Mouse (Mus musculus) CH12.LX (cell line): Measurements from ENCODE around the gene Os9. TPM values are rescaled to one million over a fixed set of nuclear protein-coding genes. Genes with fewer than 3 reads are reported as not detected.

ENCODE experiments used
- DNase-seq: peaks from one replicate; pipeline ENCODE4 v3.0.0-alpha.2; 2013; ENCODE audit errors: extremely low read depth
- H3K27ac ChIP-seq: 2 replicates; pipeline ENCODE4 v1.5.1; 2012; ENCODE audit warnings: low read depth, mild to moderate bottlenecking, control low read depth, moderate library complexity; ENCODE audit not compliant: insufficient read depth
- H3K27me3 ChIP-seq: replicated peaks from 2 replicates; pipeline ENCODE3; 2012; ENCODE audit warnings: inconsistent platforms
- H3K36me3 ChIP-seq, 2 experiments: replicated peaks in 1 of 2; 2 replicates each; pipeline versions ENCODE3 to v1.6.1; 2012; ENCODE audit warnings: inconsistent platforms in 1 of 2, low read length in 1 of 2, mild to moderate bottlenecking in 1 of 2, mixed read lengths in 1 of 2, moderate library complexity in 1 of 2; ENCODE audit not compliant: control insufficient read depth in 1 of 2, insufficient read depth in 1 of 2
- H3K4me1 ChIP-seq, 2 experiments: 2 replicates each; pipeline ENCODE4 v1.6.1; 2012; ENCODE audit warnings: inconsistent platforms in 1 of 2, moderate library complexity in 1 of 2; ENCODE audit not compliant: insufficient read depth in 2 of 2, control insufficient read depth in 1 of 2
- H3K4me2 ChIP-seq: 2 replicates; pipeline ENCODE4 v1.6.1; 2012; ENCODE audit warnings: low read depth, mild to moderate bottlenecking, control low read depth; ENCODE audit not compliant: poor library complexity, insufficient read depth, severe bottlenecking
- H3K4me3 ChIP-seq, 3 experiments: fragments of 150-350 bp in 1 of 3; sonication (generic) in 1 of 3; replicated peaks in 1 of 3; 2 replicates each; pipeline versions ENCODE3 to v1.5.1; 2011 to 2012; ENCODE audit warnings: low read depth in 2 of 3, low read length in 2 of 3, mild to moderate bottlenecking in 2 of 3, moderate library complexity in 2 of 3, control low read depth in 1 of 3, improper control_type of control experiment in 1 of 3, inconsistent platforms in 1 of 3, mixed read lengths in 1 of 3; ENCODE audit not compliant: poor library complexity in 1 of 3
- H3K79me2 ChIP-seq: replicated peaks from 2 replicates; pipeline ENCODE4 v1.6.1; 2012; ENCODE audit warnings: mild to moderate bottlenecking, moderate library complexity; ENCODE audit not compliant: control insufficient read depth, poor library complexity, insufficient read depth, severe bottlenecking; ENCODE audit errors: extremely low read depth
- H3K9ac ChIP-seq: 2 replicates; pipeline ENCODE4 v1.6.1; 2012; ENCODE audit warnings: low read depth, mild to moderate bottlenecking, control low read depth, moderate library complexity; ENCODE audit not compliant: insufficient read depth
- H3K9me3 ChIP-seq: replicated peaks from 2 replicates; pipeline ENCODE3; 2012; ENCODE audit warnings: low read length, inconsistent platforms, mixed read lengths
- CHD1 ChIP-seq: IDR thresholded peaks from 2 replicates; pipeline ENCODE4 v1.6.1; 2012; ENCODE audit warnings: low read depth, low read length, improper control_type of control experiment, inconsistent platforms
- CHD2 ChIP-seq: IDR thresholded peaks from 2 replicates; pipeline ENCODE4 v1.6.1; 2011; ENCODE audit warnings: low read length, improper control_type of control experiment
- CTCF ChIP-seq, 2 experiments: IDR thresholded peaks in 1 of 2; conservative IDR thresholded peaks in 1 of 2; 2 replicates each; pipeline ENCODE4 v1.5.1; 2011 to 2012; ENCODE audit warnings: low read depth in 2 of 2, low read length in 2 of 2, improper control_type of control experiment in 1 of 2, inconsistent platforms in 1 of 2, mild to moderate bottlenecking in 1 of 2, moderate library complexity in 1 of 2
- EP300 ChIP-seq: IDR thresholded peaks from 2 replicates; pipeline ENCODE4 v1.6.1; 2011; ENCODE audit warnings: low read length, improper control_type of control experiment
- POLR2AphosphoS2 ChIP-seq: IDR thresholded peaks from 2 replicates; pipeline ENCODE4 v1.6.1; 2011; ENCODE audit warnings: low read depth, low read length, improper control_type of control experiment
- TBP ChIP-seq: conservative IDR thresholded peaks from 2 replicates; pipeline ENCODE4 v1.6.1; 2011; ENCODE audit warnings: low read depth, low read length, improper control_type of control experiment
- TCF12 ChIP-seq: IDR thresholded peaks from 2 replicates; pipeline ENCODE4 v1.6.1; 2014; ENCODE audit warnings: low read depth, mild to moderate bottlenecking, inconsistent platforms, low read length, improper control_type of control experiment
- dilution Hi-C: fragments of 300-500 bp; cut with MboI; formaldehyde crosslinking; loops from 2 replicates; pipeline ENCODE4 v1.14.3; 2020; ENCODE audit warnings: low sequenced_read_pairs; ENCODE audit not compliant: extremely low pct_unique_long_range_greater_than_20kb, extremely low pct_ligation_motif_present
- in situ Hi-C: fragments of 300-500 bp; cut with MboI; formaldehyde crosslinking; loops from 3 replicates; pipeline ENCODE4 v1.14.3; 2019; ENCODE audit warnings: low sequenced_read_pairs, low pct_ligation_motif_present, low pct_unique_long_range_greater_than_20kb, mixed read lengths
- polyA plus RNA-seq: library from polyadenylated mRNA; unstranded; fragments of >175 nt; gene quantifications from 2 replicates; pipeline ENCODE4 v1.2.1, GENCODE M21; 2012; ENCODE audit warnings: low read depth; ENCODE audit not compliant: insufficient read length
- total RNA-seq, 2 experiments: library from RNA; depleted of rRNA; stranded (reverse); fragments of 300-350 nt in 1 of 2; fragments of >200 nt in 1 of 2; gene quantifications; 2 replicates each; pipeline ENCODE4 v1.2.3; 2012 to 2014

Gene Os9
- total and polyA plus RNA-seq, 3 experiments = 42.8 to 82.7 (median 61.9) TPM

DNA sequence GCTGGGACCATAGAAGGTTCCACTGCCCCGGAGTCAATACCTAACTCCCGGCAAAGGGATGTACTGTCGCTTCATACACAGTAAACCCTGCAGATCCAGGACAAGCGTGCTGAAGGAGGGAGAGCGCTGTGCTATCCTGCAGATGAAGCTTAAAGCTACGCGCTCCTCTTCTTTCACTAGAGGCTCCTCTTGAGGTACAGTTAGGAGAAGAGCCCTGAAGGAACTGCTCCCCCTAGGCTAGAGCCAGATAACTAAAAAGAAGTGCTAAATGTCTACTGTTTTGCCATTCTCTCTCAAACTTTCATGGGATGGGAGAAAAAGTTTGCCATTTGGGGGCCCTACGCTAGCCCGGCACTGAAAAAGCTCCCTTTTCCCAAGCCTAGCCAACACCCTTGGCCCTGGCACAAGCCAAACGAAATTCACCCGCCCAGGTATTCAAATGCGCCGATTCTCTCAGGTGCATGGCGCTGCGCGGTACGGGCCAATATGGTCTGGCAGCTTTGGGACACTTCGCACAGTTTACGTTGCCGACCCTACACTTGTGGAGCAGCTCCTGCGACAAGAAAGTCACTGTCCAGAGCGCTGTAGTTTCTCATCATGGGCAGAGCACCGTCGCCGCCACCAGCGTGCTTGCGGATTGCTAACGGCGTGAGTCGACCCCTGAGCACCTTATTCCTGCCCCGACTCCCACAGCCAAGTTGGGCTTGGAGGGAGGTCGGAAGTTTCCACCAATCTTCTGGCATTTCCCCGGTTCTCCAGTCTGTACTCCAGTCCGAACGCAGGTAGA lies 72.1 kb downstream of the Os9 start:
- no peak overlapping the region for H3K27ac ChIP-seq
- H3K4me3 ChIP-seq = no peak overlapping the region
- no peak overlapping the region for H3K4me2 ChIP-seq
- TF ChIP-seq EP300 (no peak), POLR2AphosphoS2 (0 out of 2 replicates have a peak, but pooled peaks have one; percentile 24), TBP (no peak), CHD2 (no peak), CTCF (conservative IDR thresholded peaks at IDR 0.05 in 1 of 2, IDR thresholded peaks at IDR 0.05 in 1 of 2; ENCODE audit: low read depth in 2 of 2, low read length in 2 of 2) (no peak)
- TF ChIP-seq, all 38 proteins: peak for 1
- dilution Hi-C loops = no loop called here
- DNase-seq = no peak
- in situ Hi-C loops = no loop called here
- Histone ChIP-seq H3K4me1 (peaks cover 0 to 10% of the 10 kb centered on the region in 2 experiments; a peak in 2 of 4 replicates), H3K27me3 (no peaks in the 10 kb centered on the region), H3K79me2 (no peaks in the 10 kb centered on the region), H3K9me3 (no peaks in the 10 kb centered on the region), H3K36me3 (peaks cover 13 to 45% of the 10 kb centered on the region in 2 experiments), H3K9ac (no peak overlapping the region)

- dilution Hi-C loops (no loop called here), in situ Hi-C loops (no loop called here)
- no peaks in the 10 kb centered on the region for H3K9me3 ChIP-seq
- H3K27ac ChIP-seq = no peak within 1 kb of the TSS
- H3K4me2 ChIP-seq = no peak within 1 kb of the TSS
- no peak within 1 kb of the TSS for H3K4me3 ChIP-seq
- no peak for DNase-seq
- H3K36me3 ChIP-seq = peaks cover 16 to 53% of the 10 kb centered on the region in 2 experiments
- peaks cover 6 to 18% of the 10 kb centered on the region in 2 experiments; a peak in 2 of 4 replicates for H3K4me1 ChIP-seq
- no peaks in the 10 kb centered on the region; the same call in 1 of the 2 replicates for H3K79me2 ChIP-seq
- H3K9ac ChIP-seq = no peak within 1 kb of the TSS
- no peaks in the 10 kb centered on the region for H3K27me3 ChIP-seq
- TF ChIP-seq CHD1 = no peak
- 0 out of 2 replicates have a peak, but pooled peaks have one; percentile 22 for TF ChIP-seq POLR2AphosphoS2
- TF ChIP-seq TCF12 = no peak
- TF ChIP-seq CHD2 = no peak
Measured at GRCm38 (mm10) chr10:127047954-127048353, 73.0 kb downstream of the Os9 start, which contains the start of gene Cyp27b1. Gene Cyp27b1 (plus strand): TSS chr10:127048250.

Other genes with a start within 250 kb of the Os9 start
Only the 20 nearest of the 24 such genes appear.
- 13.2 and 20.2 TPM in 2 replicates for gene Ctdsp2, start 142.4 kb downstream of the Os9 start, total RNA-seq (2012; rRNA removed)
- gene Ctdsp2, start 142.4 kb downstream of the Os9 start, total RNA-seq (2014; rRNA removed) = 7.5 and 8.9 TPM in 2 replicates
- 17.7 and 21.9 TPM in 2 replicates for gene Ctdsp2, start 142.4 kb downstream of the Os9 start, polyA plus RNA-seq
- gene Avil, start 120.4 kb downstream of the Os9 start, total RNA-seq (2012; rRNA removed) = 2.1 and 2.7 TPM in 2 replicates
- 8.2 and 9.9 TPM in 2 replicates for gene Avil, start 120.4 kb downstream of the Os9 start, total RNA-seq (2014; rRNA removed)
- gene Avil, start 120.4 kb downstream of the Os9 start, polyA plus RNA-seq = 18.8 and 20.0 TPM in 2 replicates
- gene Tsfm, start 90.3 kb downstream of the Os9 start, total RNA-seq (2012; rRNA removed) = 72.0 and 78.0 TPM in 2 replicates
- 88.9 and 93.9 TPM in 2 replicates for gene Tsfm, start 90.3 kb downstream of the Os9 start, total RNA-seq (2014; rRNA removed)
- 53.0 and 53.2 TPM in 2 replicates for gene Tsfm, start 90.3 kb downstream of the Os9 start, polyA plus RNA-seq
- 28.4 and 32.7 TPM in 2 replicates for gene Mettl1, start 79.7 kb downstream of the Os9 start, total RNA-seq (2012; rRNA removed)
- gene Mettl1, start 79.7 kb downstream of the Os9 start, total RNA-seq (2014; rRNA removed) = 19.6 and 21.6 TPM in 2 replicates
- 44.0 and 49.4 TPM in 2 replicates for gene Mettl1, start 79.7 kb downstream of the Os9 start, polyA plus RNA-seq
- 0.76 and 0.98 TPM in 2 replicates for gene Eef1akmt3, start 79.6 kb downstream of the Os9 start, total RNA-seq (2012; rRNA removed)
- gene Eef1akmt3, start 79.6 kb downstream of the Os9 start, total RNA-seq (2014; rRNA removed) = 0.62 and 0.78 TPM in 2 replicates
- gene Eef1akmt3, start 79.6 kb downstream of the Os9 start, polyA plus RNA-seq = 1.1 and 1.2 TPM in 2 replicates
- gene Cyp27b1, start 72.9 kb downstream of the Os9 start, total RNA-seq (2012; rRNA removed) = 0.34 and 0.42 TPM in 2 replicates
- gene Cyp27b1, start 72.9 kb downstream of the Os9 start, total RNA-seq (2014; rRNA removed) = 0.32 TPM in 2 replicates
- gene Cyp27b1, start 72.9 kb downstream of the Os9 start, polyA plus RNA-seq = 0.89 and 1.4 TPM in 2 replicates
- 3.4 and 3.6 TPM in 2 replicates for gene March9, start 60.9 kb downstream of the Os9 start, total RNA-seq (2012; rRNA removed)
- gene March9, start 60.9 kb downstream of the Os9 start, total RNA-seq (2014; rRNA removed) = 0.58 and 0.68 TPM in 2 replicates
- 0.97 and 1.0 TPM in 2 replicates for gene March9, start 60.9 kb downstream of the Os9 start, polyA plus RNA-seq
- 257 and 304 TPM in 2 replicates for gene Cdk4, start 57.6 kb downstream of the Os9 start, total RNA-seq (2012; rRNA removed)
- 799 and 864 TPM in 2 replicates for gene Cdk4, start 57.6 kb downstream of the Os9 start, total RNA-seq (2014; rRNA removed)
- 839 and 921 TPM in 2 replicates for gene Cdk4, start 57.6 kb downstream of the Os9 start, polyA plus RNA-seq
- 81.5 and 85.9 TPM in 2 replicates for gene Tspan31, start 50.9 kb downstream of the Os9 start, total RNA-seq (2012; rRNA removed)
- 110 and 148 TPM in 2 replicates for gene Tspan31, start 50.9 kb downstream of the Os9 start, total RNA-seq (2014; rRNA removed)
- 72.8 and 79.9 TPM in 2 replicates for gene Tspan31, start 50.9 kb downstream of the Os9 start, polyA plus RNA-seq
- 43.5 and 46.0 TPM in 2 replicates for gene Agap2, start 45.8 kb downstream of the Os9 start, total RNA-seq (2012; rRNA removed)
- gene Agap2, start 45.8 kb downstream of the Os9 start, total RNA-seq (2014; rRNA removed) = 24.8 and 27.8 TPM in 2 replicates
- gene Agap2, start 45.8 kb downstream of the Os9 start, polyA plus RNA-seq = 26.1 and 27.8 TPM in 2 replicates
- gene B4galnt1, start 44.1 kb upstream of the Os9 start, total RNA-seq (2012; rRNA removed) = 15.5 and 17.5 TPM in 2 replicates
- gene B4galnt1, start 44.1 kb upstream of the Os9 start, total RNA-seq (2014; rRNA removed) = 0.74 and 0.98 TPM in 2 replicates
- gene B4galnt1, start 44.1 kb upstream of the Os9 start, polyA plus RNA-seq = 1.9 and 2.3 TPM in 2 replicates
- gene Slc26a10, start 59.5 kb upstream of the Os9 start, total RNA-seq (2012; rRNA removed) = 1.2 and 1.7 TPM in 2 replicates
- 0.05 TPM in 2 replicates for gene Slc26a10, start 59.5 kb upstream of the Os9 start, total RNA-seq (2014; rRNA removed)
- gene Slc26a10, start 59.5 kb upstream of the Os9 start, polyA plus RNA-seq = 0.16 and 0.44 TPM in 2 replicates
- gene Arhgef25, start 69.0 kb upstream of the Os9 start, total RNA-seq (2012; rRNA removed) = 8.6 and 8.7 TPM in 2 replicates
- 3.3 and 4.0 TPM in 2 replicates for gene Arhgef25, start 69.0 kb upstream of the Os9 start, total RNA-seq (2014; rRNA removed)
- 8.3 and 11.1 TPM in 2 replicates for gene Arhgef25, start 69.0 kb upstream of the Os9 start, polyA plus RNA-seq
- gene Dtx3, start 74.6 kb upstream of the Os9 start, total RNA-seq (2012; rRNA removed) = 26.9 and 27.6 TPM in 2 replicates
- 18.9 and 19.2 TPM in 2 replicates for gene Dtx3, start 74.6 kb upstream of the Os9 start, total RNA-seq (2014; rRNA removed)
- 51.2 and 54.4 TPM in 2 replicates for gene Dtx3, start 74.6 kb upstream of the Os9 start, polyA plus RNA-seq
- 22.7 TPM in 2 replicates for gene Pip4k2c, start 90.5 kb upstream of the Os9 start, total RNA-seq (2012; rRNA removed)
- 12.5 and 13.3 TPM in 2 replicates for gene Pip4k2c, start 90.5 kb upstream of the Os9 start, total RNA-seq (2014; rRNA removed)
- 23.3 and 24.7 TPM in 2 replicates for gene Pip4k2c, start 90.5 kb upstream of the Os9 start, polyA plus RNA-seq
- 1.3 and 2.1 TPM in 2 replicates for gene Kif5a, start 142.2 kb upstream of the Os9 start, total RNA-seq (2012; rRNA removed)
- gene Kif5a, start 142.2 kb upstream of the Os9 start, total RNA-seq (2014; rRNA removed) = not detected in 2 replicates
- gene Kif5a, start 142.2 kb upstream of the Os9 start, polyA plus RNA-seq = 0.14 and 0.46 TPM in 2 replicates
- gene Dctn2, start 145.2 kb upstream of the Os9 start, total RNA-seq (2012; rRNA removed) = 88.5 and 91.9 TPM in 2 replicates
- gene Dctn2, start 145.2 kb upstream of the Os9 start, total RNA-seq (2014; rRNA removed) = 66.3 and 67.3 TPM in 2 replicates
- 79.1 and 94.1 TPM in 2 replicates for gene Dctn2, start 145.2 kb upstream of the Os9 start, polyA plus RNA-seq
- gene Mbd6, start 167.9 kb upstream of the Os9 start, total RNA-seq (2012; rRNA removed) = 2.7 and 3.3 TPM in 2 replicates
- 0.51 and 0.74 TPM in 2 replicates for gene Mbd6, start 167.9 kb upstream of the Os9 start, total RNA-seq (2014; rRNA removed)
- gene Mbd6, start 167.9 kb upstream of the Os9 start, polyA plus RNA-seq = 16.5 and 17.7 TPM in 2 replicates
- gene Mars, start 190.7 kb upstream of the Os9 start, total RNA-seq (2012; rRNA removed) = 224 and 234 TPM in 2 replicates
- 110 and 143 TPM in 2 replicates for gene Mars, start 190.7 kb upstream of the Os9 start, total RNA-seq (2014; rRNA removed)
- 161 and 177 TPM in 2 replicates for gene Mars, start 190.7 kb upstream of the Os9 start, polyA plus RNA-seq
- gene Arhgap9, start 200.8 kb upstream of the Os9 start, total RNA-seq (2012; rRNA removed) = 32.5 and 33.7 TPM in 2 replicates
- gene Arhgap9, start 200.8 kb upstream of the Os9 start, total RNA-seq (2014; rRNA removed) = 32.4 and 34.0 TPM in 2 replicates
- gene Arhgap9, start 200.8 kb upstream of the Os9 start, polyA plus RNA-seq = 42.4 and 44.7 TPM in 2 replicates